Mouse (Mus musculus): ENCODE results near the gene Xpot.

The Xpot gene

GRCm38 (mm10) chr10:121581405-121581804, 44.7 kb downstream of the Xpot start:
- no peak for DNase-seq (ENCODE audit: low read depth in 1 of 2, low spot score in 2 of 2)

GRCm38 (mm10) chr10:121580381-121580780, 45.8 kb downstream of the Xpot start:
- no peak for DNase-seq (ENCODE audit: low read depth in 1 of 2, low spot score in 2 of 2)

- DNase-seq (ENCODE audit: low read depth in 1 of 2, low spot score in 2 of 2), result no peak
Observed at GRCm38 (mm10) chr10:121576372-121576771, 49.8 kb downstream of the Xpot start.

DNA sequence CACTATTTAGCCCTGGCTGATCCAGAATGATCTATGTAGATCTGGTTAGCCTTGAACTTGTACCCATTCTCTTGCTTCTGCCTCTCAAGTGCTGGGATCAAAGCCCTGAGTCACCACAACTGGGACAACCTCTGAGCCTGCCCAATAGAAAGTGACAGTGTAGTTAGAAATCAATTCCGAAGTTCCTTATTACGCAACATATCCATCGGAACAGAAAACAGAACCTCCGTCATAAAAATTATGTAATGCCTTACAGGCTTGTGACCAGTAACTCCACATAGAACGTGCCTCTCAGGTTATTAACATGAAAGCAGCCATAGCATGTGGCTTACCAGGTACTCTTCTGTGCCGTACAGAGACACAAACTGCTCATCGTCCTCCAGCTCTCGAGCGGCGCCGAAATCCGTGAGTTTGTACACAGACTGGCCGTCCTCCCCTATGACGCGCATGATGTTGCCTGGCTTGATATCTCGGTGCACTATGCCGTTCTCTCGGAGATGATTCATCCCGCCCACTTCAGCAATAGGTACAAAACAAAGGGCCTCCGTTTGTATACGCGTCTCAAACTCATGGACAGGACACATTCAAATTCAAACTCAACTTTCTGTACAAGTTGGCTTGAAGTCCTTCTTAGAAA, 54.5 kb downstream of the Xpot start:
- no peak for DNase-seq (ENCODE audit: low read depth in 1 of 2, low spot score in 2 of 2)

GRCm38 (mm10) chr10:121571031-121571430, 55.1 kb downstream of the Xpot start:
- no peak for DNase-seq (ENCODE audit: low read depth in 1 of 2, low spot score in 2 of 2)

GRCm38 (mm10) chr10:121569796-121570195, 56.3 kb downstream of the Xpot start:
- DNase-seq (ENCODE audit: low read depth in 1 of 2, low spot score in 2 of 2), result no peak

GRCm38 (mm10) chr10:121569001-121569589, 57.0 kb downstream of the Xpot start:
- no peak for DNase-seq (ENCODE audit: low read depth in 1 of 2, low spot score in 2 of 2)

DNA sequence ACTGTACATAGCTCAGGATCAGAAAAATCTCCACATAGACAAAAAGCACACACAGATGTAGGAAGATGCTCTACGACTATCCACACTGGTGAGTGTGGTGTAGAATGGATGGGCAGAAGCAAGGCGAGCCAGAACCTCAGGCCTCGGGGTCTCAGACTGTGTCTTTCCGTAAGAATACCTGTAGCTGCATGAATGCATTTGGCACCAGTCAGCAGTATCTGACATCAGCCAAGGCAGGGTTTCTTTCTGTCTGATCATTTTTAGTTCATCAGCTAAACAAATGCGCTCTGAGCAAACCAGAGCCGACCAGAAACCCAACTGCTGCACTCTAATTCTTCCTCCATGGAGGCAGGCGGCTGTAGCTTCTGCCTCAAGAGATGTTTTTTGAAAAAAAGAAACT, 57.6 kb downstream of the Xpot start:
- DNase-seq (ENCODE audit: low read depth in 1 of 2, low spot score in 2 of 2), result no peak

DNA sequence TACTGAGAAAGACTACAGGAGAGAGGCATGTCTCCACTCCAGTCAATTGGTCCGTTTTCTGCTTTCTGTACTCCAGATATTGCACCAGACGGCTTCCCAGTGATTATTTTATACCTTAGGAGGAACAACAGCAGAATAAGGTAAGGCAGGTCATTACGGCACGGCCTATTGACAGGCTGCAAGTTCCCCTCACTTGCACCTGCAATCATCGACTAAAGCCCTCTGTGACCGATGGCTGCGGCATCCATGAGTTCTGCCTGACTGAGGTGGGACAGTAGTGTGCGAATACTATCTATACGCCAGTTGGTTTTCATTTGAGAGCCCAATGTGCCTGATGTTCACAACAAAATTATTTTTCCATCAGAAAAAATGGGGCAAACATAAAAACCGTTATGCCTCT, 58.1 kb downstream of the Xpot start:
- DNase-seq (ENCODE audit: low read depth in 1 of 2, low spot score in 2 of 2), result no peak

DNA sequence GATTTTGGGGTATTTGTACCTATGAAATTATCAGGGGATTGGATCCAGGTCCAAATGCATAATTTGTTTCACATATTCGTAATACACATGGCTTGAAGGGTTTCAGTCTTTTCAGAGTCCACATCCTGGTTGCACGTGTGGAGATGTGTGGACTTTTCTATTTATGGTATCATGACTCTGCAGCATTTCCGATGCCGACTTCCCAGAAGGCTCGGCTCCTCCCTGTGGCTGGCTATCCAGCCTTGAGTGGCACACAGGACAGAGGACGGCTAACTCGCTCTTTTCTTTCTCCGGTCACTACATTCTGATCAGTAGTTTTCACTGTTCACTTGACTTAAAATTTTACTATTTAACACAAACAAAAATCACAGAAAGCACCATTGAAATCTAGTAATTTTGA, 61.7 kb downstream of the Xpot start:
- no peak for DNase-seq (ENCODE audit: low read depth in 1 of 2, low spot score in 2 of 2)

GRCm38 (mm10) chr10:121558231-121558630, 67.9 kb downstream of the Xpot start:
- DNase-seq (ENCODE audit: low read depth in 1 of 2, low spot score in 2 of 2), result no peak

- no peak for DNase-seq (ENCODE audit: low read depth in 1 of 2, low spot score in 2 of 2)
Observed at GRCm38 (mm10) chr10:121556263-121556662, 69.9 kb downstream of the Xpot start.

- no peak for DNase-seq (ENCODE audit: low read depth in 1 of 2, low spot score in 2 of 2)
Observed at GRCm38 (mm10) chr10:121550334-121550733, 75.8 kb downstream of the Xpot start.

- DNase-seq (ENCODE audit: low read depth in 1 of 2, low spot score in 2 of 2), result no peak
Observed at GRCm38 (mm10) chr10:121549670-121550069, 76.5 kb downstream of the Xpot start.

DNA sequence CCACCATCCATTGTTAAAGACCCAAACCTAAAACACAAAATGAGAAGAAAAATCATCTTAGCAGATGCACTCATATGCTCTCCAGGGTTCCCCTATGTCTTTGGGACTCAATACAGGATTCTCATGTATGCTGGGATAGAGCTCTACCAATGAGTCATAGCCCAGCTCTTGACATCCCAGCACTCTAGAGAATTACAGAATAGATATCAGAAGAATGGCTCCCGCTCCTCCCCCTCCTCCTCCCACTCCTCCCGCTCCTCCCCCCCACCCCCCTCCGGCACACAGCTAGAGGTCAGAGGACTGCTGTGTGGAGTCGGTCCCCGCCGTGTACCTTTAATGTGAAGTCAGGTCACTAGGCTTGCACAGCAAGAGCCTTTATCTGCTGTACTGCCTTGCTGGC, 79.0 kb downstream of the Xpot start:
- no peak for DNase-seq (ENCODE audit: low read depth in 1 of 2, low spot score in 2 of 2)

- DNase-seq (ENCODE audit: low read depth in 1 of 2, low spot score in 2 of 2), result no peak
Observed at GRCm38 (mm10) chr10:121543577-121543976, 82.6 kb downstream of the Xpot start.

GRCm38 (mm10) chr10:121542156-121542555, 84.0 kb downstream of the Xpot start:
- no peak for DNase-seq (ENCODE audit: low read depth in 1 of 2, low spot score in 2 of 2)
